Mouse (Mus musculus) kidney, embryonic 14.5 days (tissue): ENCODE results near the gene Adgrl3. TPM values are rescaled to one million over a fixed set of nuclear protein-coding genes. Genes with fewer than 3 reads are reported as not detected.
A peak's percentile ranks its signal among the peaks of the same experiment; 100 is the strongest.

Source experiments
- ATAC-seq: fragments of 200-750 bp; cut with Nextera tagmentation; 2 replicates; pipeline ENCODE4 v1.8.0; 2017; ENCODE audit warnings: moderate number of reproducible peaks, mild to moderate bottlenecking, moderate TSS enrichment, moderate library complexity; ENCODE audit not compliant: low FRiP score, low TSS enrichment
- H3K27ac ChIP-seq: fragments of 300-500 bp; sonication (generic); 2 replicates; pipeline ENCODE4 v1.5.1; 2014; ENCODE audit warnings: low read depth, mild to moderate bottlenecking, low read length, moderate library complexity, mixed read lengths
- H3K27me3 ChIP-seq: fragments of 300-500 bp; sonication (generic); 2 replicates; pipeline ENCODE4 v1.6.1; 2014; ENCODE audit warnings: mild to moderate bottlenecking, low read length; ENCODE audit not compliant: control insufficient read depth, insufficient read depth
- H3K36me3 ChIP-seq: fragments of 300-500 bp; sonication (generic); 2 replicates; pipeline ENCODE4 v1.6.1; 2014; ENCODE audit warnings: low read length, mixed read lengths; ENCODE audit not compliant: control insufficient read depth, insufficient read depth
- H3K4me1 ChIP-seq: fragments of 300-500 bp; sonication (generic); 2 replicates; pipeline ENCODE4 v1.6.1; 2014; ENCODE audit warnings: low read length, mixed read lengths; ENCODE audit not compliant: control insufficient read depth, insufficient read depth
- H3K4me2 ChIP-seq: fragments of 300-500 bp; sonication (generic); replicated peaks from 2 replicates; pipeline ENCODE4 v1.6.1; 2014; ENCODE audit warnings: low read depth, mild to moderate bottlenecking, low read length
- H3K4me3 ChIP-seq: fragments of 300-500 bp; sonication (generic); 2 replicates; pipeline ENCODE4 v1.5.1; 2014; ENCODE audit warnings: mild to moderate bottlenecking, low read length
- H3K9ac ChIP-seq: fragments of 300-500 bp; sonication (generic); 2 replicates; pipeline ENCODE4 v1.6.1; 2014; ENCODE audit warnings: low read depth, mild to moderate bottlenecking, low read length, moderate library complexity
- H3K9me3 ChIP-seq: fragments of 300-500 bp; sonication (generic); 2 replicates; pipeline ENCODE4 v1.6.1; 2016; ENCODE audit warnings: low read length; ENCODE audit not compliant: control insufficient read depth
- WGBS: fragments of 180-500 bp; shearing (Covaris S2); extraction: QIAGEN DNeasy Blood & Tissue Kit; methylation state at CpG from one replicate; pipeline ENCODE4 v1.1.7; 2014; 5-methylcytosine and 5-hydroxymethylcytosine counted together
- polyA plus RNA-seq: library from polyadenylated mRNA; unstranded; fragments of >200 nt; fragmentation: Nextera tagmentation; extraction: Ambion mirVana; gene quantifications from 2 replicates; pipeline ENCODE4 v1.2.1, GENCODE M21; 2014

The Adgrl3 gene
- polyA plus RNA-seq, 1 experiment from 2014 or later = 28.2 TPM

GRCm38 (mm10) chr5:81028875-81029274 is 8.9 kb downstream of the Adgrl3 start:
- no peak overlapping the region for H3K27ac ChIP-seq
- peaks cover 4% of the 10 kb centered on the region; the same call in 1 of the 2 replicates for H3K4me1 ChIP-seq
- no peaks in the 10 kb centered on the region for H3K27me3 ChIP-seq
- H3K9me3 ChIP-seq = no peaks in the 10 kb centered on the region
- peak; percentile 35; the same call in 1 of the 2 replicates for ATAC-seq
- WGBS = 24% methylated on average over 2 of the region's 2 CpGs
- no peak overlapping the region for H3K9ac ChIP-seq
- no peaks in the 10 kb centered on the region for H3K36me3 ChIP-seq
- no peak overlapping the region for H3K4me3 ChIP-seq
- H3K4me2 ChIP-seq = no peak overlapping the region

- no peak overlapping the region for H3K4me3 ChIP-seq
- no peaks in the 10 kb centered on the region for H3K4me1 ChIP-seq
- no peaks in the 10 kb centered on the region for H3K27me3 ChIP-seq
- H3K9ac ChIP-seq = no peak overlapping the region
- H3K27ac ChIP-seq = no peak overlapping the region
- no peaks in the 10 kb centered on the region for H3K36me3 ChIP-seq
- ATAC-seq = no peak
- no peaks in the 10 kb centered on the region for H3K9me3 ChIP-seq
- H3K4me2 ChIP-seq = no peak overlapping the region
Measured at GRCm38 (mm10) chr5:81037091-81037490, 17.2 kb downstream of the Adgrl3 start.

- H3K4me2 ChIP-seq = no peak overlapping the region
- ATAC-seq = no peak
- H3K4me1 ChIP-seq = no peaks in the 10 kb centered on the region
- H3K36me3 ChIP-seq = no peaks in the 10 kb centered on the region
- no peak overlapping the region for H3K27ac ChIP-seq
- no peaks in the 10 kb centered on the region for H3K27me3 ChIP-seq
- H3K9ac ChIP-seq = no peak overlapping the region
- H3K4me3 ChIP-seq = no peak overlapping the region
- H3K9me3 ChIP-seq = no peaks in the 10 kb centered on the region
Measured at GRCm38 (mm10) chr5:81043875-81044274, 23.9 kb downstream of the Adgrl3 start.

GRCm38 (mm10) chr5:81046128-81046527 is 26.2 kb downstream of the Adgrl3 start:
- no peak for ATAC-seq

GRCm38 (mm10) chr5:81054628-81055027 is 34.7 kb downstream of the Adgrl3 start:
- Histone ChIP-seq H3K4me3 (no peak overlapping the region), H3K27me3 (no peaks in the 10 kb centered on the region), H3K9me3 (no peaks in the 10 kb centered on the region), H3K4me2 (no peak overlapping the region), H3K4me1 (peaks cover 6% of the 10 kb centered on the region; the same call in 1 of the 2 replicates), H3K9ac (no peak overlapping the region), H3K36me3 (no peaks in the 10 kb centered on the region), H3K27ac (no peak overlapping the region)
- ATAC-seq = no peak
- 54% methylated on average over 4 of the region's 4 CpGs for WGBS

More at GRCm38 (mm10) chr5:81046128-81046527, 26.2 kb downstream of the Adgrl3 start:
- Histone ChIP-seq H3K27ac (no peak overlapping the region), H3K4me1 (no peaks in the 10 kb centered on the region), H3K9ac (no peak overlapping the region), H3K36me3 (no peaks in the 10 kb centered on the region), H3K4me2 (no peak overlapping the region), H3K27me3 (no peaks in the 10 kb centered on the region), H3K4me3 (no peak overlapping the region), H3K9me3 (no peaks in the 10 kb centered on the region)
- WGBS = 94% methylated on average over 4 of the region's 4 CpGs

GRCm38 (mm10) chr5:81055253-81055652 is 35.3 kb downstream of the Adgrl3 start:
- Histone ChIP-seq H3K4me3 (no peak overlapping the region), H3K4me1 (peaks cover 6% of the 10 kb centered on the region; the same call in 1 of the 2 replicates), H3K9ac (no peak overlapping the region), H3K27ac (no peak overlapping the region), H3K4me2 (no peak overlapping the region), H3K27me3 (no peaks in the 10 kb centered on the region), H3K36me3 (no peaks in the 10 kb centered on the region), H3K9me3 (no peaks in the 10 kb centered on the region)
- WGBS = 59% methylated on average over 2 of the region's 2 CpGs
- ATAC-seq = no peak

GRCm38 (mm10) chr5:81058122-81058521 is 38.2 kb downstream of the Adgrl3 start:
- Histone ChIP-seq H3K4me2 (no peak overlapping the region), H3K4me1 (peaks cover 6% of the 10 kb centered on the region; the same call in 1 of the 2 replicates), H3K9ac (no peak overlapping the region), H3K9me3 (no peaks in the 10 kb centered on the region), H3K4me3 (no peak overlapping the region), H3K27me3 (no peaks in the 10 kb centered on the region), H3K36me3 (no peaks in the 10 kb centered on the region), H3K27ac (no peak overlapping the region)
- no peak for ATAC-seq
- WGBS = 80% methylated on average over 2 of the region's 2 CpGs

GRCm38 (mm10) chr5:81060950-81061349 is 41.0 kb downstream of the Adgrl3 start:
- no peaks in the 10 kb centered on the region for H3K27me3 ChIP-seq
- H3K9ac ChIP-seq = no peak overlapping the region
- no peaks in the 10 kb centered on the region for H3K36me3 ChIP-seq
- WGBS = 63% methylated on average over 2 of the region's 2 CpGs
- ATAC-seq = no peak
- H3K27ac ChIP-seq = no peak overlapping the region
- H3K4me2 ChIP-seq = no peak overlapping the region
- no peaks in the 10 kb centered on the region for H3K4me1 ChIP-seq
- no peak overlapping the region for H3K4me3 ChIP-seq
- no peaks in the 10 kb centered on the region for H3K9me3 ChIP-seq

GRCm38 (mm10) chr5:81061386-81061785 is 41.4 kb downstream of the Adgrl3 start:
- no peak overlapping the region for H3K27ac ChIP-seq
- H3K4me3 ChIP-seq = no peak overlapping the region
- no peak overlapping the region for H3K9ac ChIP-seq
- no peaks in the 10 kb centered on the region for H3K4me1 ChIP-seq
- H3K4me2 ChIP-seq = no peak overlapping the region
- H3K36me3 ChIP-seq = no peaks in the 10 kb centered on the region
- H3K27me3 ChIP-seq = no peaks in the 10 kb centered on the region
- H3K9me3 ChIP-seq = no peaks in the 10 kb centered on the region
- no peak for ATAC-seq
